Mouse (Mus musculus) gastrocnemius, adult 18-20 months (tissue): ENCODE measurements around the gene Cap2. TPM values are rescaled to one million over a fixed set of nuclear protein-coding genes. Genes with fewer than 3 reads are reported as not detected.

ENCODE experiments used
- DNase-seq: peaks from one replicate; pipeline ENCODE4 v3.0.0; 2021; ENCODE audit warnings: low spot score
- total RNA-seq, 2 experiments: library from RNA; stranded (reverse); gene quantifications; 2 replicates each; pipeline ENCODE4 v1.2.3; 2021

The Cap2 gene
- total RNA-seq, 2 experiments from 2014 or later = 314 to 333 TPM

DNA sequence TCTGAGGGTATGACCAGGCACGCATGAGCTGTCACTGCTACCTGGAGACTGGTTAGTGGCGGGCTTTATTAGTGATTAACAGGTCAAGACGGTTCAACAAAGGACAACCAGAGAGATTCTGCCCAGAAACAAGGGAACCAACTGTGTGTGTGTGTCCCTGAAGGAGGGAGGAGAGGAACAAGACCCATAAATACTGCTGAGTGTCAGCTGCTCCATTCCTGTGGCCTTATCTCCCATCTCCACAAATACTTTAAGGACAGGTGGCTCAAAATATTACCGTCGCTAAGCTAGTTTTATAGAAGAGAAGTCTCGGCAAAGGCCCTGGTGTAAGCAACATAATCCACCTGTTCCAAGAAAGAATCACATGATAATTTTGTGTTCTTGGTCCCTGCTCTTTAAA lies 127.7 kb downstream of the Cap2 start:
- DNase-seq = peak; percentile 33

DNA sequence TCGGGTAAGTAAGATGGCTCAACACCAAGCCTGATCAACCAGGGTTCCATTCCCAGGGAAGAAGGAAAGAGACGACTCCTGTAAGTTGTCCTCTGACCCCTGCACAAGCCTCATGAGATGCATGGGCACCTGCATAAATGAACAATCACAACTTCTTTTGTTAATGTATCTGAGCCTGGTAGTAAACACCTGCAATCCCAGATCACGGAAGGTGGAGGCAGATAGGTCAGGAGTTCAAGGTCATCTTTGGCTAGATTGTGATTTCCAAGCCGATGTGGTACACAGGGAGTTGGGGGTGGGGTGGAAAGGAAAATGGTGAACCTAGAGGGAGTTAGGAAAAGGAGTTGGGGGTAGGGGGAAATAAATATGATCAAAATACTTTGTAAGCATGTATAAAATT lies 131.1 kb downstream of the Cap2 start:
- no peak for DNase-seq

DNA sequence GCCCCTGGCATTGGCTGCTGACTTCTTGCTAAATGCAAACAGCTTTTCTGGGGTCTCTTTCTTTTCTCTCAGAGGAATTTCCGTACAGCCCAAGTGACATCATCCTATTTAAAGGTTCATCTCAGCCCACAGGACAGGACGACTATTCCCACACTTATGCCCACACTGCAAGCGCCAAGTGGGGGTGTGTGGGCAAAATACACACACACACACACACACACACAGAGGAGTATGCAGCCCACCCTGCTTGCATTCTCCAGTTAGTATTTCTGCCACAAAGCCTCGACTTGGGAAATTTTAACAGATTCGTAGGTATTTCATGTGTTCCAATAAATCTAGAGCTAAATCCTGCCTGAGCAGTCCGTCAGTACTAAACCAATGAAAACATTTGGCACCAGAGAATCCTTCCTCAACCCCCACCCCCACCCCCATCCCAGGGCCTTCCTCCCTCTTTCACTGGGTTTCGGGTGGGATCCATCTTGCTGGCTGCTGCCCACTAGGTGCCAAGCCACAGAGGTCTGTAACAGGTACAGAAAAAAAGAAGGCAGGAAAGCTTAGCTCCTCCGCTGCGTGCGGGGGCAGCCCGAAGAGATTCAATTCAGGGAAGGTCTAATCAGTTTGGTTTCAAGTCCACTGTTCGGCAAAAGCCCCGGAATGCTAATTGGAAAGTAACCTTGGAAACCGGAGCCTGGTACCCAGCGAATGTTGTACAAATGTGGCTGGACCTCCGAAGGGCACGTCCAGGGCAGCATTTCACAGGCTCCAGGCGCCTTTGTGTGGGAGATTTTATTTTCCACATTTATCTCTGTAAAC lies 131.9 kb downstream of the Cap2 start:
- DNase-seq = no peak

DNA sequence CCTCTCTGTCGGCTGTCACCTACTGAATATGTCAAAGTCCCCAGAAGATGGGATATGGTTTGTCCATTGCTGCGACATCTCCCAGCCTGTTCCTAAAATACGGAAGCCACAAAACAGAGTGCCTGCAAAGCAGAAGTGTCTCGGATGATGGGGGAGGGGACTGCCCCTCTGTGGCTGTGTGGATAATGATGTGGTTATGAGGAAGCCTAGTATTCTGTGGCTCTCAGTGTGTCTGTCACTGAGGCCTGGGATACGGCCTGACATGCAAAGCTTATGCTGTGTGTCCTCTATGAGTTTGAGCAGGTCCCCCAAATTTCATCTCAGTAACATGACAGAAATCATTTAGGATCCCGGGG lies 132.5 kb downstream of the Cap2 start:
- DNase-seq = no peak

DNA sequence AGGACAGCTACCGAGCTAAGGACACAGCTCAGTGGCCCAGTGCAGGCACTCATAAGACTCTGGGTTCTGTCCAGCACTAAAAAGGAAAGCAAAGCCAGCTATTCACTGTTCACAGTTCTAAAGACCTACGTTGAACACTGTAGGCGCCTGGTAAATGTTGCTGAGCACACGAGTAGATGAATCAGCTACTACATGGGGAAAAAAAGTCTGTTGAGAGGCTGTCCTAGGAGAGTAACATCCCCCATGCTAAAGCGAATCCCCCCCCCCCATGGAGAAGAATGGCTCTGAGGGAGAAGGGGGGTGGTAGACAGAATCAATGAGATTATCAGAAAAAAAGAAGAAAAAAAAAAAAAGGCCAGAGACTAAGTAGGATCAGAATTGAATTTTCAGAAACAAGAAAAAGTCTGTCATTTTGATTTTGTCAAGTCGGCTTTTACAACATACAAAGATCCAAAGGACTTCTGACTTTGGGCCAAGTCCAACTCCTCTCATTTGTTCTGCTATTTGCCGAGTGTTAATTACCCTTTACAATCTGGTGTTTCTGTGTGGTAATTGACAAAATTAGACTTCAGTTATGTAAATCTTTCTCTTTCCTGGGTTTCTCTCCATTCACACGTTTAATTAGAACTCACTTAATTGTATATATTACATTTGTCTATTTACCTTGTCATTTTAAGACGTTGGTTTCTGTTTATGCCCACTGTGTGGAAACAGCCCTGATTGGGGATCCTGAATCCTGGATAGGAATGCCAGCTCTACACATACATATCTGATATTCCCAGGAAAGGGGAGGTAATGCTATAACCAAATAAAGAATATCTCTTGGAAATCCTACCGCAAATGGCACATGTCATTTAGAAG lies 139.2 kb downstream of the Cap2 start:
- DNase-seq = no peak

DNA sequence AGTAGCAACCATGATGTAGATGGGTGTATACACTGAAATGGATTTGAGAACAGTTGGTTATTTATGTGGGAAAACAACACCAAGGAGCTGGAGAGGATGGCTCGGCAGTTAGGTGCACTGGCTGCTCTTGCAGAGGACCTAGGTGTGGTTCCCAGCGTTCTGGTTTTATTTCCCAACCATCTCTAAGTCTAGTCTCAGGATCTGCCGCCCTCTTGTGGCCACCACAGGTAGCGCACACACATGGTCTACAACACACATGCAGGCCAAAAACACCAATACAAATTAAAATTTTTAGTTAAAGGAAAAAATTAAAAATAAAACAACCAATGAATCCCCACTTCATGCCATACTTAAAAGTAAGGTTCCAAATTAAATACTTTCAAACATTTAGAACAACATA lies 140.7 kb downstream of the Cap2 start:
- DNase-seq = no peak

DNA sequence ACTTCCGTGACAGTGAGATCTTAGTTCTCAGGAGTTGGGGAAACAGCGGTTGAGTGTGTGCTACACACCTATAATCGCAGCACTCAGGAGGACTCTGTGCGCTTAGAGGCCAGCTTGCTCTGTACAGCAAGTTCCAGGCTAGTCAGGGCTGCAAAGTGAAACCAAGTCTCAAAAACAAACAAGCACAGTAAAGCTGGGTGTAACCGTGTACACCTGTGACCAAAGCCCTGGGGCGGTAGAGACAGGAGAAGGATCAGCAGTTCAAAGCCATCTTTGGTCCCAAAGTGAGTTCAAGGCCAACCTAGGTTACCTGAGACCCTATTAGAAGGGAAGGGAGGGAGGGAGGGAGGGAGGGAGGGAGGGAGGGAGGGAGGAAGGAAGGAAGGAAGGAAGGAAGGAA lies 142.5 kb downstream of the Cap2 start:
- no peak for DNase-seq

DNA sequence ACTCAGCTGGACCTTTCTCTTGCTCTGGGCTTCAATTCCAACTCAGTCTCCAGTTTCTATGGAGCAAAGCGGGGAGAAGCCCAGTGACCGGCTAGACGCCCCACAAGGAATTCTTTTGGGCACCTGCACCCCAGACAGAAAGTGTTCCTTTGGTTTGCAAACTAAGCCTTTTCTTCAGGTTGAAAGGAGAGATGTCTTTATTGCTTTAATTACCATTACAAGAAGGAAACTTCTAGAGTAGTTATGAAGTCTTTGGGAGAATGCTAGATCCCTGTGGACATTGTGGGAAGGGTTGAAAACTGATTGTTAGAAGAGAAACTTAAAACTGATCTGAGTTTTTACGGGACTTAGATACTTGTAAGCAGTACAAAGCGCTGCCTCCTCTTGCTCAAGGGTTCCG lies 143.8 kb downstream of the Cap2 start:
- DNase-seq = no peak

DNA sequence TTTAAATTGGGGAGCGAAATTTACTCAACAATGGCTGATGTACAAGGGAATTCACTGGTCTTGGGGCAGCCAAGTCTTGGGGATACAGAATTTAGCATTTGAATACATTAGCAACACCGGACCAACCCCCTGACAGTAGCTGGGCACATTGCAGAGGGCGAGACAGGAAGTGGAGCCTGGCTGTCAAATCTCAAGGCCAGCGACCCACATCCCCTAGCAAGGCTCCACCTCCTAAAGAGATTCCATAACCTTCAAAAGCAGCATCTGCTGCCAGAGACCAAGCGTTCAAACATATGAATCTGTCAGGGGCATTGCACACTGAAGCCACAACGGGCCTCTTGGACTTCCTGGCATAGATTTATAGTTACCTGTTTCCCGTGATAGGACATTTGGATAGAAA lies 150.2 kb downstream of the Cap2 start:
- DNase-seq = no peak

DNA sequence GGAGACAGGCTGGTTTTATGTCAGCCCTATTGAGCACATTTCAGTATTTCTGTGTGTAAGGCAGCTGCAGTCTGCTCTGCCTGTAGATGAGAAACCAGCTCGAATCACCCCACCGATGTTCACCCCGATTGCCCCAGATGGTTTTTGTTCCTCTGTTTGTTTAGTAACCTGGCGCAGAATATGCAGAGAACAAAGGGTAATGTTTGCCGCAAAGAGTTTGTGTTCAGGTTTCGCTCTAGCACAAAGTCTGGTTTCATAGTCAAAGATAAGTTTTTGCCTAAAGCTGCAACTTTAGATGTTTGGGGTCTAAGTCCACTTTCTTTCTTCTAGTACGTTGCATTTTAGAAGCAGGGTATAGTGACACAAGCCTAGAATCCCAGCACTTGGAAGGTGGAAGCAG lies 151.0 kb downstream of the Cap2 start:
- DNase-seq = no peak

DNA sequence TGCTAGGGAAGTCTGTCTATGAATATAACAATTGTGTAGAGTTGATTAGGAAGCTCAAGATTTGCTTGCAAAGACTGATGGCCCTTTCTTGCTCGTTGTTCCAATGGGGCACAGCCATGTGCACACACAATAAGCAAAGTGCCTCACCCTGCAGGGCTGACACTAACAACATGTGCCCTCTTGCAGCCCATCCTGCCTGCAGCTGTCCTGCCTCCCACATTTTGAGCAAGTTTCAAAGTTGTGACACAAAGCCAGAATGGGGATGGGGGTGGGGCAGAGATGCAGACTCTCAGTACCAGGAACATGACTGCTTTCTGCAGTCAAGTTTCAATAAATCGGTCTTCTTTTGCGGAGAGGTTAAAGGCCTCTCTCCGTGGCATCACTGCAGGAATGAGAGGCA lies 152.0 kb downstream of the Cap2 start:
- DNase-seq = no peak

DNA sequence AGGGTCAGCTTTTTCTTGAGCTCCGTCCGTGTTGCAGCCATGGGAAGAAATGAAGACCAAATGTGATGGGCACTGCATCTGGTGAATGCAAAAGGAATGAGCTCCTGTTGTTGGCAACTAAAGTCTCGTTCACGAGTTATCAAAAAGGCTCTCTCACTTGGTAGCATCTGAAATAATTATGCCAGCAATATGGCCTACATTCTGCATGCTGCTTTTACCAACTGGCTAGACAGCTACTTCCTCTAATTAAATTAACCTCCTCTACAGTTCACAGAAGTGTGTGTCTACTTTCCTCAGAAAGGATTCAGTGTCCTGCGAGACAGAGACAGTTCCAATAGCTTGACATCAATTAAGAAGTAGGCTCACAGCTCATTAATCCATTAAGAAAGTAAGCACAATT lies 152.9 kb downstream of the Cap2 start:
- no peak for DNase-seq

DNA sequence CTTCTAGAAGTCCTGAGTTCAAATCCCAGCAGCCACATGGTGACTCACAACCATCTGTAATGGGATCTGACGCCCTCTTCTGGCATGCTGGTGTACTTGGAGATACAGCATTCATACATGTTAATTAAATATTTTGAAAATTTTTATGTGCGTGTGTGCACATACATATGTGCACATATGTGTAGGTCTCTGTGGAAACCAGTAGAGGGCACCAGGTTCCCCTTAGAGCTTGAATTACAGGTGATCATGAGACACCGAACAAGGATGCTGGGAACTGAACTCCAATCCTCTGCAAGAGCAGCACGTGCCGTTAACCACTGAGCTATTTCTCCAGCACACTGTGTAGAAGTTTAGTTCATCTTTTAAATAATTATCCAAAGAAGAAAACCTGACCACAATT lies 157.6 kb downstream of the Cap2 start:
- DNase-seq = no peak

DNA sequence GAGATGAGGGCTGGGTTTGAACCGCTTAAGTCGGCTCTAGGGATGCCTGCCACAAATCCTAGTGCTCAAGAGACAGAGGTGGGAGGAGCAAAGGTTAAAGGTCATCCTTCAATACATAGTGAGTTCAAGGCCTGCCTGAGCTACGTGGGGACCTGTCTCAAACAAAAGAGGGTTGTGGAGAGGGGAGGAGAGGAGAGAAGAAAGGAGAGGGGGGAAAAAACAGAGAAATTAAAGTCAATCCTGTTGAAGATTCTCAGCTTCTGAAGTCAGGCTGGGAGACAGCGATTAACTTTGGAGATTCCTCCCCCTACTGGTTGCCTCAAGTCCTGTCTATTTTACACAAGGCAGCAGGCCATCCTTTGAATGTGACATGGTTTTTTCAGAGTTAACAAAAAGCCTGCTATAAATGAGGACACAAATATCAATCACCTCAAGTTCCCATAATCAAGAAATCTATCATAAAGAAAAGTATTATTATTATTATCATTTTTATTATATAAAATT lies 161.9 kb downstream of the Cap2 start:
- DNase-seq = peak; percentile 41

DNA sequence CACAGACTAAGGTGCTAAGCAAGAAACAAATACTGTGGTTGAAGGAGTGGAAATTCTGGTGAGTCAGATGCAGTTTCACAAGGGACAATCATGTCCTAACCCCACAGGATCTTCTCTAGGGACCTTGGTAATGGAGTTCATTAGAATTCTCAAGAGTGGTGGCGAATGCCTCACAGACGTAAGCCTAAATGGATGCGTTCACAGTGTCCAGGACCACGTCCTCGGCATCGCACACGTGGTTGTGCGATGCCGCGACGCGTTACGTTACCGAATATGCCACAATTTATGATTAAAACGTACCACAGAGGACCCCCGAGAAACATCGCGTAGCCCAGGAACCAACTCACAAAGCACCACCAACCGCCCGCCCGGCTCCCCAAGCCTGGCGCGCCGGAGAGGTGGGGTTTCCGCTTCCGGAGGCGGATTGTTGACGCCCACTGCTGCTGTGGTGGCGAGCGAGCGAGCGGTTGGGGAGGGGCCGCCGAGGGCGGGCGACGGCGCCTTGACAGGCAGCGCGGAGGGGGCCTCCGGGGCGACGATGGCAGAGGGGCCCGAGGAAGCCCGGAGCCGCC lies 167.5 kb downstream of the Cap2 start, which contains the start of gene Fam8a1:
Gene Fam8a1, plus strand, starts transcription at position 475 of the 572 bp plus-strand sequence.
- DNase-seq = peak; percentile 91

DNA sequence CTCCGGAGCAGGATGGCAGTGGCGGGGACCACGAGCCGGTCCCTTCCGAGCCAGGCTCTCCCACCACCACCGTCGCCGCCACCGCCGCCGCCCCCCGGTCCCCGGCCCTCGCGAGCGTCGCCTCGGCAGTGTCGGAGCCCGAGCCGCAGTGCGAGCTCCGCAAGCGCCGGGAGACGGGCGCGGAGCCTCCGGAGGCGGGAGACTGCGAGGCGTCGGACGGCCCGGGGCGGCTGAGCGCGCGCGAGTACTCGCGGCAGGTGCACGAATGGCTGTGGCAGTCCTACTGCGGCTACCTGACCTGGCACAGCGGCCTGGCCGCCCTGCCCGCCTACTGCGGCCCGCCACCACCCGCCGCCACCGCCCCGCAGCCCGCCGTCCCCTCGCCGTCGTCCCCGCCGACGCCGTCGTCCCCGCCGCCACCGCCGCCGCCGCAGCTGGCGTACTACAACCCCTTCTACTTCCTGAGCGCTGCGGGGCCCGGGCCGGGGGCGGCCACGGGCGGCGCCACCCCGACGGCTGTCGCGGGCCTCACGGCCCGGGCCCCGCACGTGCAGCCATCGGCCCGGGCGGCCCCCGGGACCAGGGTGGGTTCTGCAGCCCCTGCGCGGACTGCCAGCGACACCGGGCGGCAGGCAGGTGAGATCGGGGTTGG lies 168.1 kb downstream of the Cap2 start:
- DNase-seq = no peak

DNA sequence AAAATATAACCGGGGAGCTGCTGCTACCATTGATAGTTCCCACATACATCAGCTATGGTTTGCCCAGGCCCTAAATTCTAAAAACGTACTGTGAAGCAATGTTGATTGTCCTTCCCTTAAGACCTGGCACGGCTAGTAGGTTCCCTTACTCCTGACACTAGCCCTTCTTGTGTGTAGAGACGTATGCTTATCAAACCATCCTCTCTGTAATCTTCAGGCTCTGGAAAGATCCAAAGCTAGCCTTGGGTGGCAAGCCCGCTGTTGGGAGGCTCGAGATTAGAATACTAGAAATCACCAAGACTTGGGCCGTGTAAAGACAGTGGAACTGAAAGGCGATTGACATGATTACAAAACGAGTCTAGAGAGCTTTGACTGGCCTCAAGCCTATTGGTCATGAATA lies 168.9 kb downstream of the Cap2 start:
- no peak for DNase-seq

DNA sequence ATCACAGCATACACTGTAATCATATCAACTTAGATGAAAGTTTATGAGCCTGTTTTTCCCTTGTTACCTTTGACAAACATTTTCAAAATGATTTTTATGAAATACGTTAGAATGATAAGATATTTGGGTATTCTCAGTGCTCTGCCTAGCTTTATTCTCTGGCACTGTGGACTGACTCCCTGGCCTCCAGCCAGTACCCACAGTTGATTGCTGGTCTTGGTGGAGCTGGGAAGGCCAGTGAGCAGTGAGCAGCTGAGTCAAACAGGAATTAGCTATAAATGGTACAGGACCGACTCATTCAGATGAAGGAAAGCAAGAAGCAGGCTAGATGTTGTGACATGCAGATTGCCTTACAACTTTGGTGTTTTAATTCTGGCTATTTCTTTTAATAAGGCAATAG lies 173.0 kb downstream of the Cap2 start:
- no peak for DNase-seq

DNA sequence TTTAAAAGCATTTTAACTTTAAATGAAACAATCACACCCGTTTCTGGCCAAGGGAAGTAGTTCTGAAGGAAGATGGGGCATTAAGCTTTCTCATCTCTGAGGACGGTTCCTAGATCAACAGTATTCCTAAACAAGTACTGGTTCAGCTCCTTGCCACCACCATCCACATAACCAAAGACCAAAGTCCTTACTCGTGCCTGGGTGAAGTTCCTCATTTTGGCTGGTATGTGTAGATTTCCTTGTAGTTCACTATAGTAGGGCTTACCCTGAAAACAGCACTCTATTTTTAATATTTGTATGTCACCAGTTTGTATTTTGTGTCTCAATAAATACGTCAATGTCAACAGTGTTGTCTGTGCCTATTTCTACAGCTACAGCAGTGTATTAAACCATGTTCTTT lies 176.1 kb downstream of the Cap2 start:
- DNase-seq = no peak

DNA sequence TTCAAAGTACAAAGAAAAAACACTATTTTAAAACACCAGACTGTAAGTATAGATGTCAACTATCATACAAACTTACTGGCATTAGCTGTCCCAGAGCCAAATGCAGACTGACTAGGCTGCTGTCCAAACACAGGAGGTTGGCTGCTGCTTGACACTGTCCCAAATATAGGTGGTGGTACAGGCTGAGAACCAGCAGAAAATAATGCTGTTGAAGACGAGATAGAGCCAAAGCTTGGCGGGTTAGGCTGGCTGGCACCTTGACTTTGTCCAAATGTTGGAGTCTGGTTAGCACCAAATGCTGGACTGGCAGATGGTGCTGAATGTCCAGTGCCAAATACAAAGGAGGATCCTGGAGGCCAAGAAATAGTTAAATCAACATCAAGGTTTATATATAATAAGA lies 181.3 kb downstream of the Cap2 start:
- DNase-seq = peak; percentile 17

DNA sequence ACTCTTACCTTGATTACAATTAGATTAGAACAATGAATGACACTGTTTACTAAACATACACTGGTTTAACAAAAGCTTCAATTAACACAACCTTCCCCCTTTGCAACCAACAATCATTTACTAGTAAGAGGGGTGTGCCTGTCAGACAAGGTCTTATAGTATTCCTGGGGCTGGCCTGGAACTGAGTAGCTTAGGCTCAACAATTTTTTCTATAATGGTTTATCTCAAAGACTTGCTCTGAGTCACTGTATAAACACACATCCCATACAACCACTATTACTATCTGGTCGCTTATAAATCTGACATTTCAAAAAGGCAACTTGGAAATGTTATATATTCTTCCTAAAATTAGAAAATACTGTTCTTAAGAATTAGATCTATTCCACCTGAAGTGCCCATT lies 181.7 kb downstream of the Cap2 start:
- no peak for DNase-seq
